Mouse (Mus musculus): ENCODE measurements around the gene Dlg1.

The Dlg1 gene

GRCm38 (mm10) chr16:31663379-31664286 is at the start of gene Dlg1:
Gene Dlg1, plus strand, starts transcription at chr16:31663443.
- in situ Hi-C loops (cut with MboI): no loop called here

GRCm38 (mm10) chr16:31616382-31616781 is 46.9 kb upstream of the Dlg1 start:
- in situ Hi-C loops (cut with MboI): no loop called here

GRCm38 (mm10) chr16:31617128-31617527 is 46.1 kb upstream of the Dlg1 start:
- in situ Hi-C loops (cut with MboI): no loop called here

- in situ Hi-C loops (cut with MboI): no loop called here
Observed at GRCm38 (mm10) chr16:31617823-31618371, 45.3 kb upstream of the Dlg1 start.

GRCm38 (mm10) chr16:31618671-31619070 is 44.6 kb upstream of the Dlg1 start:
- in situ Hi-C loops (cut with MboI): no loop called here

GRCm38 (mm10) chr16:31619675-31620335 is 43.4 kb upstream of the Dlg1 start:
- in situ Hi-C loops (cut with MboI): no loop called here

GRCm38 (mm10) chr16:31622356-31622755 is 40.9 kb upstream of the Dlg1 start:
- in situ Hi-C loops (cut with MboI): no loop called here

GRCm38 (mm10) chr16:31623136-31623535 is 40.1 kb upstream of the Dlg1 start:
- in situ Hi-C loops (cut with MboI): no loop called here

GRCm38 (mm10) chr16:31624749-31625148 is 38.5 kb upstream of the Dlg1 start:
- in situ Hi-C loops (cut with MboI): no loop called here

- in situ Hi-C loops (cut with MboI): no loop called here
Observed at GRCm38 (mm10) chr16:31626331-31626730, 36.9 kb upstream of the Dlg1 start.

GRCm38 (mm10) chr16:31630381-31630780 is 32.9 kb upstream of the Dlg1 start:
- in situ Hi-C loops (cut with MboI): no loop called here

GRCm38 (mm10) chr16:31631046-31631445 is 32.2 kb upstream of the Dlg1 start:
- in situ Hi-C loops (cut with MboI): no loop called here

GRCm38 (mm10) chr16:31634371-31634770 is 28.9 kb upstream of the Dlg1 start:
- in situ Hi-C loops (cut with MboI): no loop called here

- in situ Hi-C loops (cut with MboI): no loop called here
Observed at GRCm38 (mm10) chr16:31638393-31638792, 24.9 kb upstream of the Dlg1 start.

- in situ Hi-C loops (cut with MboI): no loop called here
Observed at GRCm38 (mm10) chr16:31639946-31640345, 23.3 kb upstream of the Dlg1 start.

GRCm38 (mm10) chr16:31641776-31642175 is 21.5 kb upstream of the Dlg1 start:
- in situ Hi-C loops (cut with MboI): no loop called here

GRCm38 (mm10) chr16:31647221-31647620 is 16.0 kb upstream of the Dlg1 start:
- in situ Hi-C loops (cut with MboI): no loop called here

GRCm38 (mm10) chr16:31650788-31651187 is 12.5 kb upstream of the Dlg1 start:
- in situ Hi-C loops (cut with MboI): no loop called here

- in situ Hi-C loops (cut with MboI): no loop called here
Observed at GRCm38 (mm10) chr16:31651541-31651940, 11.7 kb upstream of the Dlg1 start.

GRCm38 (mm10) chr16:31652115-31652843 is 11.0 kb upstream of the Dlg1 start:
- in situ Hi-C loops (cut with MboI): no loop called here

- in situ Hi-C loops (cut with MboI): no loop called here
Observed at GRCm38 (mm10) chr16:31653616-31654015, 9.6 kb upstream of the Dlg1 start.

- in situ Hi-C loops (cut with MboI): no loop called here
Observed at GRCm38 (mm10) chr16:31654021-31654420, 9.2 kb upstream of the Dlg1 start.
